8 mouse cellular contexts compared by ENCODE assay signal in the genomic region with DNA sequence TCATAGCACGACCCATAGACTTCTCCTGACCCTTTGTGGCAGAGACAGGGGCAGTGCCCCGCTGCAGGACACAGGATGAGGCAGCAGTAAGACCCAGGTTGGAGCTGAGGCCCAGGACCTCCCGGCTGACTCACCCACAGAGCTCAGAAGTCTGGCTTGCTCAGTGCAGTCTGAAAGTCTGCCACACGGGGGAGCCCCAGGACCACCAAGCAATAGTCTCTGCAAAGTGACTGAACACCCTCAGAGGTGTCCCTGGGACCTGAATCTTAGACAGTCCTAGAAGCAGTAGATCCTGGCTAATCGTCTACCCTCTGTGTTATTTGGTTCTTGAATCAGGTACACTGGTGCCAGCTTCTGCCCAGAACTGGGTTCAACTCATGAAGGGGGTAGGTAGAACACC. TPM values are rescaled to one million over a fixed set of nuclear protein-coding genes. Genes with fewer than 3 reads are reported as not detected.
A peak's percentile ranks its signal among the peaks of the same experiment; 100 is the strongest.
DNase-seq lines count a peak whose midpoint lies in the region; ATAC-seq and TF ChIP-seq lines count a peak whose summit lies in the region.

No protein-coding gene starts in this region.

- no peak for TF ChIP-seq POLR2A in cortical plate, adult 2 months (IDR thresholded peaks at IDR 0.05; ENCODE audit: extremely low read depth, insufficient read depth, low read length)

- H3K27ac ChIP-seq in cortical plate, adult 2 months (ENCODE audit: insufficient read depth, low read length) = no peak overlapping the region

- peak; percentile 92 for TF ChIP-seq CTCF in cortical plate, adult 2 months (IDR thresholded peaks at IDR 0.05; ENCODE audit: extremely low read depth, insufficient read depth, low read length)

- peak; percentile 96 for DNase-seq in gastrocnemius, postnatal 10 days
- DNase-seq in induced T-regulatory cell, adult 2 months (ENCODE audit: low read depth) = peak; percentile 93
- DNase-seq in left cerebral cortex, adult 8-10 months (ENCODE audit: low spot score in 2 of 2) = peak; percentile 77 to 98
- DNase-seq in right cerebral cortex, postnatal 25 days = peak; percentile 86
- DNase-seq in urinary bladder, postnatal 36 days (ENCODE audit: low spot score in 2 of 2) = peak; percentile 93 to 95

- peak; percentile 87 for ATAC-seq in activated CD4-positive, CD25-positive, alpha-beta regulatory T cell, adult 4 months
- peak; percentile 72 for ATAC-seq in megakaryocyte-erythroid progenitor cell, adult 5-6 weeks (replicated peaks; ENCODE audit: low FRiP score, low TSS enrichment, poor library complexity, severe bottlenecking)

- no peak overlapping the region for H3K4me3 ChIP-seq in cortical plate, adult 2 months (ENCODE audit: insufficient read depth, low read length)

- H3K4me1 ChIP-seq in cortical plate, adult 2 months (ENCODE audit: control insufficient read depth, insufficient read depth, low read length) = no peaks in the 10 kb centered on the region

RNA-seq across cellular contexts. Expression of gene Mtfr1l, which starts 8.1 kb away (rescaled TPM):
- 10 to 100 TPM; 86.0 to 87.7 TPM for polyA plus RNA-seq in activated CD4-positive, CD25-positive, alpha-beta regulatory T cell, adult 4 months (2017; shearing (Covaris generic))
- polyA plus RNA-seq in cortical plate, adult 2 months (2012; rRNA removed) = 111 and 118 TPM in 2 replicates
- total RNA-seq in gastrocnemius, postnatal 10 days (2021) = 100 to 1,000 TPM; 113 to 129 TPM
- total RNA-seq in left cerebral cortex, adult 8-10 months (2022) = 10 to 100 TPM; 70.0 to 79.5 (median 71.9) TPM
- total RNA-seq in megakaryocyte-erythroid progenitor cell, adult 5-6 weeks (2014; fragmentation: Nextera tagmentation) = 76.1 and 80.1 TPM in 2 replicates
- 41.5 and 67.4 TPM in 2 replicates for total RNA-seq in megakaryocyte-erythroid progenitor cell, adult 5-6 weeks (2017)

RNA-seq across cellular contexts. Expression of gene Selenon, which starts 8.7 kb away (rescaled TPM):
- under 1 TPM in 1 of 2 experiments, not detected in 1; 0.48 TPM for polyA plus RNA-seq in activated CD4-positive, CD25-positive, alpha-beta regulatory T cell, adult 4 months (2017; shearing (Covaris generic))
- 19.0 and 20.4 TPM in 2 replicates for polyA plus RNA-seq in cortical plate, adult 2 months (2012; rRNA removed)
- total RNA-seq in gastrocnemius, postnatal 10 days (2021) = 10 to 100 TPM; 22.3 to 28.7 TPM
- total RNA-seq in left cerebral cortex, adult 8-10 months (2022) = 10 to 100 TPM; 20.2 to 21.5 (median 20.9) TPM
- total RNA-seq in megakaryocyte-erythroid progenitor cell, adult 5-6 weeks (2014; fragmentation: Nextera tagmentation) = 17.7 and 18.4 TPM in 2 replicates
- 1.6 and 3.6 TPM in 2 replicates for total RNA-seq in megakaryocyte-erythroid progenitor cell, adult 5-6 weeks (2017)

RNA-seq across cellular contexts. Expression of gene Aunip, which starts 32.5 kb away (rescaled TPM):
- 1 to 10 TPM in 1 of 2 experiments, under 1 TPM in 1; 0.70 to 3.2 TPM for polyA plus RNA-seq in activated CD4-positive, CD25-positive, alpha-beta regulatory T cell, adult 4 months (2017; shearing (Covaris generic))
- 0.23 and 0.31 TPM in 2 replicates for polyA plus RNA-seq in cortical plate, adult 2 months (2012; rRNA removed)
- total RNA-seq in gastrocnemius, postnatal 10 days (2021) = 1 to 10 TPM in 1 of 2 experiments, under 1 TPM in 1; 0.99 to 1.2 TPM
- total RNA-seq in left cerebral cortex, adult 8-10 months (2022) = under 1 TPM; 0.25 to 0.60 (median 0.34) TPM
- total RNA-seq in megakaryocyte-erythroid progenitor cell, adult 5-6 weeks (2014; fragmentation: Nextera tagmentation) = 18.4 and 23.7 TPM in 2 replicates
- total RNA-seq in megakaryocyte-erythroid progenitor cell, adult 5-6 weeks (2017) = 34.6 and 45.8 TPM in 2 replicates

RNA-seq across cellular contexts. Expression of gene Paqr7, which starts 46.8 kb away (rescaled TPM):
- polyA plus RNA-seq in activated CD4-positive, CD25-positive, alpha-beta regulatory T cell, adult 4 months (2017; shearing (Covaris generic)) = 10 to 100 TPM; 23.9 to 27.1 TPM
- polyA plus RNA-seq in cortical plate, adult 2 months (2012; rRNA removed) = 78.7 and 81.5 TPM in 2 replicates
- 1 to 10 TPM; 6.5 to 6.8 TPM for total RNA-seq in gastrocnemius, postnatal 10 days (2021)
- total RNA-seq in left cerebral cortex, adult 8-10 months (2022) = 10 to 100 TPM; 58.1 to 64.3 (median 61.1) TPM
- total RNA-seq in megakaryocyte-erythroid progenitor cell, adult 5-6 weeks (2014; fragmentation: Nextera tagmentation) = 0.66 and 1.3 TPM in 2 replicates
- total RNA-seq in megakaryocyte-erythroid progenitor cell, adult 5-6 weeks (2017) = 0.47 and 0.80 TPM in 2 replicates

Comparison
In these comparisons a context has a peak if more than half of its experiments do, and no peak if none do; other contexts are left out.
1. RNA of gene Aunip, which starts 32.5 kb away (total RNA-seq): 18.4 to 45.8 TPM in megakaryocyte-erythroid progenitor cell, adult 5-6 weeks; 0.99 to 1.2 TPM in gastrocnemius, postnatal 10 days and 0.25 to 0.60 TPM in left cerebral cortex, adult 8-10 months; every median in the first group is over 4 times any median in the second.
2. Peak in every context shown above with its lines, with median percentiles within 50 percentile points of each other: DNase-seq.